Comparison of ENCODE assay signal across 8 mouse cellular contexts in genomic region chr4:43656339-43657109, GRCm38 (mm10). TPM values are rescaled to one million over a fixed set of nuclear protein-coding genes. Genes with fewer than 3 reads are reported as not detected.
DNase-seq lines count a peak whose midpoint lies in the region; ATAC-seq and TF ChIP-seq lines count a peak whose summit lies in the region.

Gene Hint2 (minus strand): TSS chr4:43656466.

- TF ChIP-seq CTCF in bone marrow, adult 2 months (IDR thresholded peaks at IDR 0.05; ENCODE audit: control insufficient read depth, insufficient read depth, low read length): no peak
- TF ChIP-seq CTCF in midbrain, postnatal 0 days (IDR thresholded peaks at IDR 0.05): no peak; the same call in 1 of the 2 replicates

- H3K4me3 ChIP-seq in bone marrow, adult 2 months (replicated peaks; ENCODE audit: control insufficient read depth, low read depth, low read length): peak within 1 kb of the TSS; percentile 67
- H3K4me3 ChIP-seq in embryonic facial prominence, embryonic 15.5 days (replicated peaks): peak within 1 kb of the TSS; percentile 91
- peak within 1 kb of the TSS; percentile 80 for H3K4me3 ChIP-seq in limb, embryonic 14.5 days (replicated peaks; ENCODE audit: low read length)
- peak within 1 kb of the TSS; percentile 82 for H3K4me3 ChIP-seq in midbrain, postnatal 0 days (ENCODE audit: low read depth, low read length)

- peak within 1 kb of the TSS; percentile 3 for H3K27ac ChIP-seq in bone marrow, adult 2 months (ENCODE audit: control insufficient read depth, insufficient read depth, low read depth, low read length, poor library complexity)
- H3K27ac ChIP-seq in embryonic facial prominence, embryonic 15.5 days (replicated peaks): peak within 1 kb of the TSS; percentile 89
- peak within 1 kb of the TSS; percentile 84 for H3K27ac ChIP-seq in limb, embryonic 14.5 days (replicated peaks; ENCODE audit: low read depth, low read length)
- H3K27ac ChIP-seq in midbrain, postnatal 0 days (ENCODE audit: low read depth, low read length): peak within 1 kb of the TSS; percentile 93

- peak; percentile 91; the same call in 1 of the 2 replicates for TF ChIP-seq POLR2A in bone marrow, adult 2 months (IDR thresholded peaks at IDR 0.05; ENCODE audit: borderline replicate concordance, control insufficient read depth, low read depth, low read length)
- peak; percentile 75; the same call in 1 of the 2 replicates for TF ChIP-seq POLR2A in limb, embryonic 14.5 days (IDR thresholded peaks at IDR 0.05; ENCODE audit: borderline replicate concordance, extremely low read depth, insufficient read depth, insufficient read length)

- no peaks in the 10 kb centered on the region for H3K4me1 ChIP-seq in bone marrow, adult 2 months (ENCODE audit: control insufficient read depth, insufficient read depth, low read length)
- H3K4me1 ChIP-seq in embryonic facial prominence, embryonic 15.5 days: peaks cover 18% of the 10 kb centered on the region; the same call in 1 of the 2 replicates
- H3K4me1 ChIP-seq in limb, embryonic 14.5 days (ENCODE audit: control insufficient read depth, insufficient read depth, low read length): peaks cover 5% of the 10 kb centered on the region; the same call in 1 of the 2 replicates
- no peaks in the 10 kb centered on the region for H3K4me1 ChIP-seq in midbrain, postnatal 0 days (ENCODE audit: insufficient read depth, low read length)

- peak; percentile 94 for ATAC-seq in embryonic facial prominence, embryonic 15.5 days (ENCODE audit: insufficient number of reproducible peaks, low FRiP score, low TSS enrichment, low read depth)
- peak; percentile 96 for ATAC-seq in limb, embryonic 14.5 days (ENCODE audit: low FRiP score, low read depth)
- peak; percentile 96 for ATAC-seq in midbrain, postnatal 0 days (ENCODE audit: low FRiP score)

- H3K4me2 ChIP-seq in embryonic facial prominence, embryonic 15.5 days (replicated peaks): peak within 1 kb of the TSS; percentile 60
- H3K4me2 ChIP-seq in limb, embryonic 14.5 days (replicated peaks; ENCODE audit: low read depth, low read length, severe bottlenecking): peak within 1 kb of the TSS; percentile 76
- peak within 1 kb of the TSS; percentile 94 for H3K4me2 ChIP-seq in midbrain, postnatal 0 days (ENCODE audit: low read depth, low read length, poor library complexity, severe bottlenecking)

- H3K9ac ChIP-seq in embryonic facial prominence, embryonic 15.5 days: peak within 1 kb of the TSS; percentile 80
- H3K9ac ChIP-seq in limb, embryonic 14.5 days (ENCODE audit: low read depth, low read length, severe bottlenecking): peak within 1 kb of the TSS; percentile 79
- H3K9ac ChIP-seq in midbrain, postnatal 0 days (replicated peaks; ENCODE audit: low read length, poor library complexity, severe bottlenecking): peak within 1 kb of the TSS; percentile 90

- H3K36me3 ChIP-seq in embryonic facial prominence, embryonic 15.5 days: no peaks in the 10 kb centered on the region
- H3K36me3 ChIP-seq in limb, embryonic 14.5 days (ENCODE audit: control insufficient read depth, insufficient read depth, low read length): no peaks in the 10 kb centered on the region
- 0 out of 2 replicates have a peak, but pooled peaks cover 3% of the 10 kb centered on the region for H3K36me3 ChIP-seq in midbrain, postnatal 0 days (ENCODE audit: insufficient read depth, low read length)

- no peaks in the 10 kb centered on the region for H3K9me3 ChIP-seq in embryonic facial prominence, embryonic 15.5 days (replicated peaks)
- no peaks in the 10 kb centered on the region for H3K9me3 ChIP-seq in limb, embryonic 14.5 days (ENCODE audit: control insufficient read depth, low read length)
- no peaks in the 10 kb centered on the region for H3K9me3 ChIP-seq in midbrain, postnatal 0 days (ENCODE audit: low read length)

- H3K27me3 ChIP-seq in embryonic facial prominence, embryonic 15.5 days: peaks cover 9% of the 10 kb centered on the region; the same call in 1 of the 2 replicates
- no peaks in the 10 kb centered on the region for H3K27me3 ChIP-seq in limb, embryonic 14.5 days (ENCODE audit: control insufficient read depth, insufficient read depth, low read length)
- no peaks in the 10 kb centered on the region for H3K27me3 ChIP-seq in midbrain, postnatal 0 days (ENCODE audit: insufficient read depth, low read length)

- peak; percentile 99 for DNase-seq in 416B (ENCODE audit: low read depth)
- peak; percentile 97 for DNase-seq in heart, adult 8-10 months (ENCODE audit: low spot score)
- DNase-seq in kidney, adult 9 months: peak; percentile 99
- DNase-seq in limb, embryonic 14.5 days (ENCODE audit: low spot score): peak; percentile 97
- DNase-seq in midbrain, postnatal 0 days (ENCODE audit: low spot score): peak; percentile 99
- DNase-seq in spleen, postnatal 14 days (ENCODE audit: low spot score in 2 of 2): peak; percentile 83 to 88

- under 1% methylated on average over 34 of the region's 34 CpGs for WGBS in bone marrow, adult 2 months
- under 1% methylated on average over 34 of the region's 34 CpGs for WGBS in embryonic facial prominence, embryonic 15.5 days
- 2% methylated on average over 34 of the region's 34 CpGs for WGBS in limb, embryonic 14.5 days
- WGBS in midbrain, postnatal 0 days: under 1% methylated on average over 34 of the region's 34 CpGs

RNA-seq across cellular contexts. Expression of gene Hint2, which starts in this region (rescaled TPM):
- polyA plus RNA-seq in bone marrow, adult 2 months (2011; ENCODE audit: insufficient read depth, insufficient read length, low replicate concordance, missing spikeins): 40.6 and 53.3 TPM in 2 replicates
- 88.1 and 91.2 TPM in 2 replicates for polyA plus RNA-seq in embryonic facial prominence, embryonic 15.5 days (2015; fragmentation: Nextera tagmentation; extraction: Ambion mirVana)
- total RNA-seq in heart, adult 8-10 months (2022): 100 to 1,000 TPM; 162 to 188 (median 167) TPM
- 58.3 and 63.2 TPM in 2 replicates for polyA plus RNA-seq in limb, embryonic 14.5 days (2012; rRNA removed)
- 73.8 and 87.6 TPM in 2 replicates for polyA plus RNA-seq in limb, embryonic 14.5 days (2014; fragmentation: Nextera tagmentation; extraction: Ambion mirVana)
- 51.6 and 60.7 TPM in 2 replicates for total RNA-seq in midbrain, postnatal 0 days (2014; rRNA removed)
- polyA plus RNA-seq in midbrain, postnatal 0 days (2015; fragmentation: Nextera tagmentation; extraction: Ambion mirVana): 80.1 and 83.1 TPM in 2 replicates

Comparison
In these comparisons a context has a peak if more than half of its experiments do, and no peak if none do; other contexts are left out.
1. Peak in every context shown above with its lines: DNase-seq, ATAC-seq, H3K4me3 ChIP-seq and H3K27ac ChIP-seq.
2. H3K27ac ChIP-seq: peak in every context shown above with its lines; median percentile 93 in midbrain, postnatal 0 days; 89 in embryonic facial prominence, embryonic 15.5 days; 84 in limb, embryonic 14.5 days; 3 in bone marrow, adult 2 months.